Mouse (Mus musculus): ENCODE data around the gene Bora.
A peak's percentile ranks its signal among the peaks of the same experiment; 100 is the strongest.

The Bora gene

GRCm38 (mm10) chr14:99063091-99063490 lies 17.1 kb downstream of the Bora start:
- no peak for DNase-seq (ENCODE audit: low read depth, low spot score)

- no peak for DNase-seq (ENCODE audit: low read depth, low spot score)
These were observed 25.1 kb downstream of the Bora start for GRCm38 (mm10) chr14:99071146-99071545.

- no peak for DNase-seq (ENCODE audit: low read depth, low spot score)
These were observed 42.9 kb downstream of the Bora start for GRCm38 (mm10) chr14:99088947-99089346.

- peak; percentile 95 for DNase-seq (ENCODE audit: low read depth, low spot score)
These were observed 53.4 kb downstream of the Bora start, which contains the start of the genes Pibf1 and Dis3 for GRCm38 (mm10) chr14:99099267-99099966. TSS of gene Pibf1 (plus strand) at chr14:99099424. TSS of gene Dis3 (minus strand) at chr14:99099770.

GRCm38 (mm10) chr14:99099967-99100587 lies 54.1 kb downstream of the Bora start:
- peak; percentile 10 for DNase-seq (ENCODE audit: low read depth, low spot score)

- DNase-seq (ENCODE audit: low read depth, low spot score) = no peak
These were observed 57.0 kb downstream of the Bora start for GRCm38 (mm10) chr14:99103050-99103449.

- no peak for DNase-seq (ENCODE audit: low read depth, low spot score)
These were observed 58.6 kb downstream of the Bora start for GRCm38 (mm10) chr14:99104542-99105123.

- no peak for DNase-seq (ENCODE audit: low read depth, low spot score)
These were observed 60.6 kb downstream of the Bora start for GRCm38 (mm10) chr14:99106671-99107070.

GRCm38 (mm10) chr14:99107631-99108187 lies 61.7 kb downstream of the Bora start:
- DNase-seq (ENCODE audit: low read depth, low spot score) = no peak

GRCm38 (mm10) chr14:99108762-99109161 lies 62.7 kb downstream of the Bora start:
- DNase-seq (ENCODE audit: low read depth, low spot score) = no peak

GRCm38 (mm10) chr14:99117576-99117975 lies 71.6 kb downstream of the Bora start:
- no peak for DNase-seq (ENCODE audit: low read depth, low spot score)

GRCm38 (mm10) chr14:99121584-99122339 lies 75.7 kb downstream of the Bora start:
- DNase-seq (ENCODE audit: low read depth, low spot score) = no peak

- DNase-seq (ENCODE audit: low read depth, low spot score) = no peak
These were observed 78.1 kb downstream of the Bora start for GRCm38 (mm10) chr14:99124076-99124475.

Data from brain, embryonic 18.5 days (tissue).